Mouse (Mus musculus): ENCODE measurements around the gene Adcy3. TPM values are rescaled to one million over a fixed set of nuclear protein-coding genes. Genes with fewer than 3 reads are reported as not detected.
A peak's percentile ranks its signal among the peaks of the same experiment; 100 is the strongest.

Adcy3 gene
- 10 to 100 TPM; 28.1 to 37.2 TPM for total RNA-seq (2021)
- long read RNA-seq, experiment 1, full-length matches to known transcripts = 1 of 31 reads
- long read RNA-seq, experiment 1, partial matches to known transcripts = 19 of 31 reads
- long read RNA-seq, experiment 1, other reads (novel, unspliced or antisense) = 11 of 31 reads
- long read RNA-seq, experiment 2, full-length matches to known transcripts = 4 of 28 reads
- long read RNA-seq, experiment 2, partial matches to known transcripts = 6 of 28 reads
- long read RNA-seq, experiment 2, other reads (novel, unspliced or antisense) = 18 of 28 reads

DNA sequence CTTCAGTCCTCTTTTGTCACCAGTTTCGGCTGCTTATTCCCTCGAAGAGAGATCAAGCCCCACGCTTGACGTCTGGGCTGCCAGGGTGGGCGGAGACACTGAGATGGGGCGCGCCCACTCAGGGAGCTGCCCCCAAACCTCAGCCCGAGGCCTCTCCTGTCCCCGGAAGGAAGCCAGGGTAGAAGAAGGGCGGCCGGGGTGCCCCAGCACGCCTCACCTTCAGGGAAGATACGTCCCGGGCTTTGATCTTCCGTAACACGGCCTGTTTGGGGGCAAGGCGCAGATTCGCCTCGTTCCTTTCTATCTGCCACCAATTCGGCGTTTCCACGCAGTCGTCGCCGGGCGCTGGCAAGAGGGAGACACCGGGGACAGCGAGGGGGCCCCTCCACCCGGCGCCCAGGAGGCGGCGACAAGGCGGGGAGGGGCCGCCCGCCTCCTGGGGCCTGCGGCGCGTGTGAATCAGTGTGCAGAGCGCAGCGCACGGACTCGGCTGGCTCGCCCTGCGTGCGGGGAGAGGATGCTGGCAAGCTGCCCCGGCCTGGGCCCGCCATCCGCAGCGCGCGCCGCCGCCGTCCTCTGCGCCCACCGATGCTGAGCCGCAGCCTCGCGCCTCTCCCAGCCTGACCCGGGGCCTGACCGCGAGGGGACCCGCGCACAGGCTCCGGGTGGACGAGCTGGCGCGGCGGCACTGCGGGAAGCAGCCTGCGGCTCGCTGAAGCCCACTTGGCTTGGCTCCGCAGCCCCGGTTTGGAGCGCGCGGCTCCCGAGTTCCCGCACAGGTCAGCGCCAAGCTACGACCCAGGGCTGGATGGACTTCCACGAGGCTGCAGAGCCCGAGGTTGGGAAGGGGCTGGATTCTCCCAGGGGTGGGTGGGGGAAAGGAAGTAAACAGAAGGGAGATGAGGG lies at the start of gene Adcy3:
Gene Adcy3, plus strand, starts transcription at position 163 of the 906 bp plus-strand sequence.
- DNase-seq = peak; percentile 83

DNA sequence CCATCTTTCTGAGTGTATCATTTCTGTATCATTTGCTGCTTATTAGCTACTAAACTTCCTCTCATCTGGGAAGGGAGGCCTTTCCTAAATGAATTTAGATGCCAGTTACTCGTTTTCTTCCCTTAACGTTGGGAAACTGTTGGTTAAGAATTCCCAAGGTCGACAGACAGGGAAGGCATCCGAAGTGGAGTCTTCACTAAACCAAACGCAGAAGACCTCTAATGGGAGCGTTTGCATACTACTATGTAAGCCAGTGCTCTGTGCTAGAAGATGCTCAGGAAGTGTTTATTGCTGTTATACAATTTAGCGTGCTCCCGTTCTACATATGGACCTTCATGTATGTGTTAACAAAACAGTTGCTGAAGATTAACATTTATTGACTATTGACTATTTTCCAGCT lies 49.5 kb upstream of the Adcy3 start:
- DNase-seq = no peak

DNA sequence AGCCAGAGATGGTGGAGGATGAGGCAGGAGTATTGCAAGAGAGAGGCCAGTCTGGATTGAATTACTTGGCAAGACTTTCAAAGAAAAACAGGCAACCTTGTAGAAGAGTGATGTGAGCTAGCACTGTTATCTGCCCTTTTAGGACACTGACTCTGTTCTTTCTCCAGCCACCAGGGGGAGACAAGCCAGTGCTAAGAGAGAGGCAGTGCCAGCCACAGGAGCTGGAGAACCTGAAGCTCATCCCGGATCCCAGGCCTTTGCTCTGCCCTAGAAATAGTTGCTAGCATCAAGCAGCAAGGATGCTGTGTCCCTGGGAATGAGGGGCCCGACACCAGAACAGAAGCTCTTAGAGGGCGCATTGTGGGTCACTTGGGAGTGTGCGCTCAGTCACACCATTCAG lies 25.5 kb upstream of the Adcy3 start:
- DNase-seq = peak; percentile 88

DNA sequence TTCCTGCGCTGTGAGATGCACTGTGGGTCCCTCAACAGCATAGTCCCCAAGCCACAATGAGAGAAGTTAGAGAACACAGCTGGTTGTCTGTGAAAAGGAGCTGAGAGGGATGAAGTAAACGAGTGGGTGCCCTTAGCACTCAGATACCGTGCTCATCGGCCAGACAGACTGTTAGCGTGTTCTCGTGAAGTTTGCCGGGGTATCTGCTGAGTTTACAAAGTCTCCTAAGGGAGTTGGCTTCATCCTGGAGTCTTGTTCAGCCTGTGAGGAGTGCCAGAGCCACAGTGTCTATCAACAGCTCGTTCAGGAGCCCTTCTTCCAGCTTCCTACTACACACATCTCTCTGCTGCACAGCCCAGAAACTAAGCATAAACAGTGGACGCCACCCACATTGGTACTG lies 16.8 kb upstream of the Adcy3 start:
- DNase-seq = no peak

DNA sequence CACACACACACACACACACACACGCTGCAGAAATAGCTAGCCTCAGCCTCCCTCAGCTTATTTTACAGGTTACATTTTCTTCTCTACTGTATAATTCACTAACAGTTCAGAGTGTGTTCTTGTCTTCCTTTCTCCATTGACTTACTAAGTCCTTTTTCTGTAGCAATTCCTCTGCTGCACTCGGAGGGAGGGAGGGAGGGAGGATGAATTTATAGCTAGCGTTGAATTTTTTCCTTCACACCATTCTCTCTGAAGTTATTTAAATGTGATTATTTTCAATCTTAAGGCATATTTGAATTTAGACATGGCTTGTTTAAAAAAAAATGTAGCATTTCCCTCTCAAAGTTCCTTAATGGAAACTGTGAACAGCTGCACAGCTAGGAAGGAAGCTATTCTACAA lies 15.8 kb upstream of the Adcy3 start:
- no peak for DNase-seq

DNA sequence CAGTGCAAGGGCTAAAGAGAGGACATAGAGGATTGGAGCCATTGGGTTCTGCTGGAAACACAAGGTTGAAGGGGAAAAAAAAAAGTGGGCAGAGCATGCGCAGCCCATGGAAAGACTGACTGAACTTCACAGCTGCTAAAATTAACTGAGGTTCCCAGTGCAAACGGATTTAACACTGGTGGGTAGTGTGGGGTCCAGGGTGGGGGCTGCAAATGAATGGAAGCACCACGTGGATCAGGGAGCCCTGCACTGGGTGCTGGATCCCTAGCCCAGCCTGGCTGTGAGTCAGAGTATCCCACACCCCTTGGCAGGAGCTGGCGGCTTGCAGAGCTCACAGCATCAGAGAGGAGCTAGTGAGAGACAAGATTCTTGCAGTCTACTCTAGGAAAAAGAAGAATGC lies 15.3 kb upstream of the Adcy3 start:
- no peak for DNase-seq

DNA sequence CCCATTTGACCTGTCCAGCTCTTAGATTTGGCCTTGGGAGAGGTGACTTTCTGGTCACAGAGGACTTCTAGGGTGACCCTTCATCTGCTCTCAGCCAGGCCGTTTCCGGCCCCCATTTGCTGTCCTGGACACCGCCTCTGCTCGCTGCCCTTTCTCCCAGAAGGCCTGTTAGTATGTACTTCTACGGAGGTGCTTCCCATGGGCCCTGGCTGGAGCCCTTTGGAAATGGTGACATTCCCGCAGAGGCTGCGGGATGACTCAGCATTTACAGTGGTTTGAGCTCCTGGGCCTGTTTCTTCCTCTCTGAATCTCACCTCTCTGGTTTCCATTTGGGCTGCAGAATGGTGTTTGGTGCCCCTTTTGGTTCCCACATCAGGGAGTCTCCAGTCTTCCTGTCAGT lies 5.6 kb upstream of the Adcy3 start:
- DNase-seq = peak; percentile 46

DNA sequence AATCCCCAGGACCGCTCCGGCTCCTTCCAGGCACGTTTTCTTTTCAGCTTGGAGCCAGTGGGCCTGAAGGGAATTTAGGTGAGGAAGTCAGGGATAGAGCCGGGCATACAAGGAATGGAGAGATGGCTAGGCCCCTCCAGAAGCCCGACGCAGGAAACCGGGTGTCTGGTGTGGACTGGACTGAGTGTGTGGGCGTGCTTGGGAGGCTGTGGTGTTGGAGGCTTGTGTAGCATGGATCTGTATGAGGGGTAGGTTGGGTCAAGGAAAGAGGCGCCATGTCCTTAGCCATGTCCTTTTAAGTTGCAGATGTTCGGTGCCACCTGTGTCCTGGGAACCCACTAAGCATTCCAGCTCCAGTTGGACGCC lies 927 bp downstream of the Adcy3 start:
- no peak for DNase-seq

DNA sequence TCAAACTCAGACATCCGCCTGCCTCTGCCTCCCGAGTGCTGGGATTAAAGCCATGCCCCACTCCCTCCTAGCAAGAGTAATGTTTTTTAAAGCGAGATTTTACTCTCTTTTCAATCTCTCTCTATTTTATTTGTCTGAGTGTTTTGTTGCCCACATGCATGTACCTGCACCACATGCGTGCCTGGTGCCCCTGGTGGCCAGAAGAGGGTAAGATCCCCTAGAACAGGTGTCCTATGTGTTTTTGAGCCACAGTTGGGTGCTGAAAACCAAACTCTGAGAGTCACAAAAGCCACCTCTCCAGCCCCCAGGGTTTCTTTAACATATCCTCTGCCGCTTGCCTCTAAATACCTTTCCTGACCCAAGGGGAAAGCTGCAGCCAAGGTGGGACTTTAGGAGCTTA lies 10.3 kb downstream of the Adcy3 start:
- no peak for DNase-seq

DNA sequence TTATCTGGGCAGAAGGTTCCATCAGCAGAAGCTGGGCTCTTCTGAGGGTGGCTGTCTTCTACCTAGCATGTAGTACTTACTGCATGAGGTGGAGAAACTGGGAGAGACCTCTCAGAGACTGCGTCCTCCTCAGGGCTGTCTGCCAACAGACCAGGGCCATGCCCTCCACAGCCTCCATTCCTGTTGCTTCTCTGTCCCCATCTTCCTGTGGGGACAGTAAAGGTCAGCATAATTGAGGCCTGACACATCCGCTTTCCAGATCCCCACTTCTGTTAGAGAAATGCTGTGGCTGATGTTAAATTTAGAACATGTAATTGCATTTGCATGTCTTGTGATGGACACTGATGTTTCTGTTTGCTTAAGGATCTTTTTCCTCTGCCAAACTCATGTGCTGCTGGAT lies 18.0 kb downstream of the Adcy3 start:
- DNase-seq = no peak

DNA sequence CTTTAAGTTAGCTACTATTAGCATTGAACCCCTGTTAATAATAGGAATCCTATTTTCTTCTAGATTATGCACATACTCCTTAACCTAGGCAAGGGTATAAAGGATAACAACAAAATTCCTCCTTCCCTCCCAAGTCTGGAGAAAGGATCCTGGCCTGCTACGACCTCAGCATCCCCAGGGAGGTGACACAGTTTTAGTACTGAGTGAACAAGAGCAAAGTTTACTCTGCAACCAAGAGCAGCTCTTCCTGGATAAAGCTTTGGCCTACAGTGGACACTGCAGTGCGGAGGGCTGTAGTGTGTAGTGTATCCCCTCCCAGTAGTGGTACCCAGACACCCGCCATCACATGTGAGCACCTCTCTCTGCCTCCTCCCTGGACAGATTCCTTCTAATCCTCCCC lies 19.1 kb downstream of the Adcy3 start:
- peak; percentile 59 for DNase-seq

DNA sequence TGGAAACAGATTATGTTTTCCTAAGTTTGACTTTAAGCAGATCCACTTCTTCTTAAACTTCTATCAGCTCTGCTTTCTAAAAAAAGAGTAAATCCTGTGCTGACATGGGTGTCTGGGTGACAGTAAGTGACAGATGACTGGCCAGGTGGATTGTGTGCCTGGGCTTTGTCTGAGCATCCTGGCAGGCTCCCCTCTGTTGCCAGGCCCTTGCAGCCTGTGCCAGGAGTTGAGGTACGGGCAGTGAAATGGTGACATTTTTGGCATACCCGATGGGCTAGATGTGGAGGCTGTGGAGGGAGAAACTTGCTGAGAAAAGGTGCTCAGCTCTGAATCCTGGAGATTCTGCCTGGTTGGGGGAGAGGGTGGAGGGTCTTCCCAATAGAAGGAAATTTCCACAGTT lies 24.6 kb downstream of the Adcy3 start:
- no peak for DNase-seq

DNA sequence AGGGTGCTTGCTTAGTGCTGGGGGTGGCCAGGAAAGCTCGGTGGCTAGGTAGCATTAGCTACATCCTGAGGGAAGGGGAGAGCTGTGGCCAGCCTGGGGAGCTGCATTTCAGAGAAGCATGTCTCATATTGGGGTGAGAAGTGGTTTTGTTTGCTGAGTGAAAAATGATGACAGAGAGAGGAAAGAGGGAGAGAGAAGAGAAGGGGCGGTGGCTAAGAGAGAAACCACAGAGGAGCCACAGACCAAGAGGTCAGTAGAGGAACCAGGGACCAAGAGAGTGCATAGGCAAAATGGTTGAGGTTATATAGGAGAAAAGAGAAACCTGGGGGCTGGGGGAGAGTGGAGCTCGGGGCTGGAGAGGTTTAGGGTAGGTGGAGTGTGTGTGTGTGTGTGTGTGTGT lies 25.3 kb downstream of the Adcy3 start:
- DNase-seq = no peak

DNA sequence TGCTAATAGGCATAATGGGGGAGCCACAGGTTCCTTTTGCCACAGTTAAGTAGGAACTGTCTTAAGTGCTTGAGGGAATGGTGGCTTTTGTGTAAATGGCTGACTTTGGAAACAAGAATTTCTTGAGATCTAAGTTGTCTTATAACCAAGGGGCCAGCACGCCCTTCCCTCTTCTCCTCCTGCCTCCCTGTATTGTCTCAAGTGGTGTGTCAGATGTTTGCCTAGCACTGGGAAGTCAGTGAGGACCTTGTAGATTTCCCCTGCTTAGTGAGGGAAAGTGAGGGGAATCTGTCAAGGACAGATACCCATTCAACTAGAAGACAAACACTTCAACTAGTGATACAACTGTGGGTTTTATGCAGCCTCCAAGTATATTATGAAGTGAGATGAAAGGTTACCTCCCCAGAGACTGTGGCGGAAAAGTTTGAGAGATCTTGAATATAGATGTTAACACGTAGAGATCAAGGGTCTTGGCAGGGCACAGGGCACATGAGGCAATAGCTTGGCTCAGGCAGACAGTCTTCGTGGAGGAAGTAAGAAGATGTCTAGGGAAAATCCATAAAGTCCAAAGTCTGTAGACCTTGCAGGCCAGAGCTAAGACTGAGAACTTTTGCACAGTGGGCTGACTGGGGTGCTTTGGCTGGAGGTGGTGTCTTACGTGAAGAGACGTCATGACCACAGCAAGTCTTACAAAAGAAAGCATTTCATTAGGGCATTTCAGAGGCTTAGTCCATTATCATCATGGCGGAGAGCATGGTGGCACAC lies 26.1 kb downstream of the Adcy3 start:
- DNase-seq = peak; percentile 45

DNA sequence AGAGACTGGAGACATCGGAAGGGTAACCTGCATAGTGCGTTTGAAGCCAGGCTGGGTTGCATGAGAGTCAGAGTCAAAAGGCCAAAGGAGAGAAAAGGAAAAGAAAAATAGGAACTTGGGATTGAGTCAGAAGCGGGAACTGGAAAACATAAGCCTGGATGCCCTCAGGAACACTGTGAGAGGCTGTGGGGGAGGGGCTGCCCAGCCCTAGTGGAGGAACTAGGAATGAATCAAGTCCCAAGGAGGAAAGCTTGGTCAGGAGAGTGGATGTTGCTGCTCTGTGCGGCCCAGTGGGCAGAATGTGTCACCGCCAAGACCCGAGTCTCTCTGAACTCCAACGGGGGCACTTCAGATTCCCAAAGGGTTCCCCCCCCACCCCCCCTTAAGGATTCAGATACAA lies 27.4 kb downstream of the Adcy3 start:
- peak; percentile 47 for DNase-seq

DNA sequence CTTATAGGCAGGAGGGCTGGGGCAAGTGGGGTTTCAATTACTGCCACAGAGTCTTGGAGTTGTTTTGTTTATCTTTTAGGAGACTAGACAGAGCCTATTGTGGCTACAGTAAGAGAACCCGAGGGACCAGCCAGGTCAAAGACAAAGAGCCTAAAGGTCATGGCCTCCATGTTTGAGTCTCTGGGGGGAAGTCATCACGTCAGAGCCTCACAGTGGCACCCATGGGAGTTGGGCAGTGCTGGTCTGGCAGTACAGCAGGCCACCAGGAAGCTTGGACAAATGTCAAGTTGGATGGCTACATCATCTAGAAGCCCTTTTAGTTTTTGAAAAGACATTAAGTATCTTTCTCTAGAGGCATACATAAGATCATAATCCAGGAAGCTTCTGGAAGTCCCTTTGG lies 30.0 kb downstream of the Adcy3 start:
- DNase-seq = peak; percentile 51

DNA sequence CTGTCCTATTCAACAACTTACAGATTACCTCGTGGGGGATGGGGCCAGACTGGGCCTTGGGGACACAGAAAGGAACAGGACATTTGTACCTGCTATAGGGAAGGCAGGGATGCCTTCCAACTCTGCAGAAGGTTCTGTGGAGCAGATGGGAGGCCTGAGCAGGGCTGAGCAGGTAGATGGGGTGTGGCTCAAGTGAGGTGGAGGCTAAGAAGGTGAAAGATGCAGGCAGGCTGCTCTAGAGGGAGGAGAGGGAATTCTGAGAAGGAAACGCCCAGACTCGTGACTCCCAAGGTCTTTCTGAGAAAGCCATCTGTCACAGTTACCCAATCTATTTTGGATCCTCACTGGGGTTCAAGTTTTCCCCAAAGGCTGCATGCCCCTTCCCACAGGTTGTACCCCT lies 34.1 kb downstream of the Adcy3 start:
- no peak for DNase-seq

DNA sequence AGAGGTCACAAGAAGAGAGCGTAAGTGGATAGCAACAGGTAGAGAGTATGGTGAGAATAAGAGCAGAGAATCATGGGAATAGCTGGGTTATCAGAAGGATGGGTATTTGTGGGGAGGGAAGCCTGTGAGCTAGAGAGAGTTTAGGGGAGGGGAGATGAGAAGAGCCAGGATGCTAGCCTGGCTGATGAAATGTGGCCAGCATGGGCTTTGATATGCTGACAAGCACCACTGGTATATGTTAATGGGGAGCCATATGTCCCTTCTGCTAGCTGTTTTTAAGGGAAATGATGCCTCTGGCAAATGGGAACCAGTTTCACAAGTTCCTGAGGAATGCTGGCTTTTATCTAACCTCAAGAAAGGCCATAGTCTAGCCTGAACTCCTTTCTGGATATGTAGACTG lies 36.2 kb downstream of the Adcy3 start:
- DNase-seq = no peak

DNA sequence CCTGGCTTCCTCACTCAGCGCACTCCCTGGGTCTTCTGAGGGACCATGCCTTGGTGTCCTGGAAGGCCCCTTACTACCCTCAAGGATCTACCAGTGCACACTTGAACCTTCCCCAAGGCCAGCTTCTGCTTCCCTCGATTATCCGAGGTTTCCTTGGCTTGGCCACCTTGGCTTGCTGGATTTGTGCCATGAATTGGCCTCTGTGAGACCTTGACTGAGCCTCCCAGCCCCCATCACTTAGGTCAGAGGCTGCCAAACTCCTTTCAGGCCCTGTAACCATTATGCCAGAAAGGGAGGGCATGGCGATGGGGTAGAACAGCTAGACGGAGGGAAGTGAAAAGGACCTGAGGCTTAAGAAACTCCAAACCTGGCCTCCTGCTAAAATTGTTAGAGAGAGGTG lies 36.7 kb downstream of the Adcy3 start:
- DNase-seq = peak; percentile 52

DNA sequence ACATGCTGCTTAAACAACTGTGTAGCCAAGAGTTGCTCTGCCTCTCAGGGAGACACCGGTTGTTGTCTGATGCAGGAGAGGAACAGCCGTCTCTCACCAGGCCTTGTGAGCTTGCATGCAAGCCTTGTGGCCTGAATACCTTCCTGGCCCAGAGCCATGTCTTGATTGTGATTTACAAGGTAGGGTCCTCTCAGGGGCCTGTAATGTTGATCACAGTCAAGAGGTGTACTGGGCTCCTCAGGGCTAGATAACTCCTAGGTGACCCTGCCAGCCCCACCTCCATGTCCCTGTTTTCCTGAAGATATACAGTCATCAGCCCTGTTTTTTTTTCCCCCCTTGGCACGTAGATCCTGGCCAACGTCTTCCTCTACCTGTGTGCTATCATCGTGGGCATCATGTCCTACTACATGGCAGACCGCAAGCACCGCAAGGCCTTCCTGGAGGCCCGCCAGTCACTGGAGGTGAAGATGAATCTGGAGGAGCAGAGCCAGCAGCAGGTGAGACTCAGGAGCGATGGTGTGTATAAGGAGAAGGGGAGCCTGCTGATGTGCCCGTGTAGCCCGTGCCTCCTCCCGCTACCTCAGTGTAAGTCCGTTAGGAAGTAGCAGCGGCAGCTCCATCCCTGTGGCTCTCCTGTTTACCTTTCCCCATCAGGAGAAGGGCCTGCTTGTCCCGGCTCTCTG lies 40.3 kb downstream of the Adcy3 start:
- no peak for DNase-seq

DNA sequence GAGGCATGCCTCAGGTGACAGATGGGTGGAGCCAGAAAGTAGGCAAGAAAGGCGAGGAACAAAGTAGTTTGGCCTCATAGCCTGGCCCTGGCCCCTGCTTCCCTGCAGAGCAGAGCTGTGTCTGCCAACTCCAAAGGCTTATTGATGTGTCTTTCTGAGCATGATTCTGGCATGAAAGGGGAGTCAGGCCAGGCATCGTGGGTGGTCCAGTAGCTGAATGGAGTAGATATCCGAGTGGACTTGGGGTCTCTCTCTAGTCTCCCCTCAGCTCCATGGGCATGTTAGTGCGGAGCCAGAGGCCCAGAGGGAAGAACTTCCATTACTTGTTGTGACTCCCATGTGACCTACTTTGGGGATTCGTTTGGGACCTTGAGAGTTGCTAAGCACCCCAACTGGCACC lies 45.9 kb downstream of the Adcy3 start:
- DNase-seq = no peak

DNA sequence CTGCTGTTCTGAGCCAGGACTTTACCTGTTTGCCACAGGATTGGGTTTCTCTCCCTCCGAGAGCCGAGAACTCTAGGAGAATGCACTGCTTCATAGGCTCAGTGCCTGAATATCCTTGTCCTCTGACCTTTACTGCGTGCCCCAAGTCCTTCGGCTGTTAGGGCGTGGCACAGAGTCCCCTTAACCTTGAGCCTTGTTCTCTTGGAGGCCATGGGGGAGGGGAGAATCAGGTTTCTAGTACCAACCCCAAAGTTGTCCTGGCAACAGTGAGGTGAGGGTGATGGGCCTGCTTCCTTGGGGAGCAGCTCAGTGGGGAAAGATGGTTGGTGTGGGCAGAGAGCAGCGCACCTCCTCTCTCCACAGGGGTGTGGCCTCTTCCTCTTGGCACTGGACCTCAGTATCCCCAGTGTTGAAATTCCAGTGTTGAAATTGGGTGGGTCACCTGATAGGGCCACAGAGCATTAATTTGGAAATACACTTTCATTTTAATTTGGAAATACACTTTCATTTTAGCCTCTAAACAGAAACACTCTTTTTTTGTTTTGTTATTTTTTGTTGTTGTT lies 46.8 kb downstream of the Adcy3 start:
- DNase-seq = peak; percentile 37
